Mouse (Mus musculus) gastrocnemius, adult 18-20 months (tissue): Measurements from ENCODE around the gene Agxt2. TPM values are rescaled to one million over a fixed set of nuclear protein-coding genes. Genes with fewer than 3 reads are reported as not detected.

ENCODE experiments used
- DNase-seq: peaks from one replicate; pipeline ENCODE4 v3.0.0; 2021; ENCODE audit warnings: low spot score
- total RNA-seq, 2 experiments: library from RNA; stranded (reverse); gene quantifications; 2 replicates each; pipeline ENCODE4 v1.2.3; 2021

Agxt2 gene
- total RNA-seq, 2 experiments from 2014 or later = not detected

GRCm38 (mm10) chr15:10426124-10426523 is 67.8 kb downstream of the Agxt2 start:
- DNase-seq = no peak

DNA sequence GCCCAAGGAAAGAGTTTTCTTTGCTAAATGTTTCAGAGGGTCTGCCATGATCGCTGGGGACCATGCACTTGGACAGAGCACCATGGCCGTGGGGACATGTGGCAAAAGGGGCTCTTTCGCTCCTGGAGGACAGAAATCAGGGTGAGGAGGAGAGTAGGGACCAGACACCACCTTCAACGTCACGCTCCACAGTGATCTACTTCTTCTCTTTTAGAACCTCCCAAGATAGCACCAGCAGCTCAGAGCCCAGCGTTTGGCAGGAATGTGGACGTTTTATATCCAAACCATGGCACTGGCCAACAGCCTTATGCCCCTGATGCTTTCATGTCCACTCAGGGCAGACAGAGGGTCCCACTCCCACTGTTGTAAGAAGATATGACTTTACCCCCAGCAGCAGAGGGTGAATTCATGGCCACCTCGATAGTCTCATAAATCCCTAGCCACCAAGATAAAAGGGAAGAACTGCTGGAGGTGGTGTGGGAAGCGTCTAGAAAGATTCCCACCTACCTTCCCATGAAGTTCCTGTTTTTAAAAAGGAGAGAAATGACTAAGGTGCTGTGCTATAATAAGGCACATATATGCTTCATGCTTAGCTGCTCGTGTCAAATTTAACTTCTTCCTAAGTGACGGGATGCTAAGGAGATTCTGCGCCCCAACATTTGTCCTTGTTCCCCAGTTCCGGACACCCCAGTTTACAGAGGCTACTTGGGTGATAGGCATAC is 68.4 kb downstream of the Agxt2 start:
- DNase-seq = no peak

DNA sequence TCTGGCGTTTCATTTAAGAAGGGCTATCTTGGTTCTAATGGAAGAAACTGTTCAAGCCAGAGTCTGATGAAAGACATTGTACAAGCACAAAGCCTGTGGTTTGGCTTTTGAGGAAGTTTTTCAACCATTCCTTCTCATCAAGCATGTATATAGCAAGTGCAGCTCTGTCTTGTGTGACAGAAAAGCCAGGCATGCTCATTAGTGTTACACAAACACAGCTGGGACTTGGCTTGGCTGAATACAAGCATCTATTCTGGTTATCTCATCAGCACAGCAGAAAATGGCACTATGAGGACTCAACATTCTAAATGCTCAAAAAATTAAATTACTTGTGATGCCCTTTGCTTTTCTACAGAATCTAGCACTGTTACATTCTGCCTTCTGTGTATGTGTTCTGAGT is 78.6 kb downstream of the Agxt2 start:
- no peak for DNase-seq

DNA sequence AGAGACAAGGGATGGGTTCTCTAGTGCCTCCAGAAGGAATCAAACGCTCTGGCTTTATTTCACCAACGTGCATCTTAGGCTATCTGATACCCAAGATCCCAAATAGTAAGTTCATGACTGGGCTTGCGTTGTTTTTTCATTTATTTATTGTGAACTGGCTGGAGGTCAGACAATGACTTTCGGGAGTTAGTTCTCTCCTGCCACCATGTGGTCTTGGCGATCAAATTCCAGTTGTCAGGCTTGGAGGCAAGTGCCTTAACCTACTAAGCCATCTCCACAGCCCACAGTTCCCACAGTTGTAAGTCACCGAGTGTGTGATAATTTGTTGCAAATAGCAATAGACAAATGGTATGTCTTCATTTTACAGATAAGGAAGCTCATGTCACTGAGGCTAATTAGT is 81.6 kb downstream of the Agxt2 start:
- DNase-seq = no peak

DNA sequence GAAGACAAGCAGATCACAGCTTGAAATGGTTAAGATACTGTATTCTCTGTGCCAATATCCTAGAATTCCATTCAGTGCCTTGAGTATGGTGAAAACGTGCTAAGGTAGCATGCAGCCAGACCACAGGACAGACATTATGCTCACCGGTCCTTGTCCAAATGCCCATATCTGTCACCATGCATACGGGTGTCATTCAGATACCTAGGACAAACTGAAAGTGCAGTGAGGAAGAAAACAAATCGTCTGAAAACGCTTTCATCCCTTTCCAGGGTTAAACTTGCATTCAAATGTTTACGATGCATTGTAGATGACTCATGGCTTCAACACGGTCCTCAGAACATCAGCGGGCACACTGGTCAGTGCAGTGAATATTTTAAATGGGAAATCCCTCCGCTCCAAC is 83.2 kb downstream of the Agxt2 start:
- DNase-seq = no peak

- DNase-seq = no peak
These were observed 83.9 kb downstream of the Agxt2 start for GRCm38 (mm10) chr15:10442275-10442674.

DNA sequence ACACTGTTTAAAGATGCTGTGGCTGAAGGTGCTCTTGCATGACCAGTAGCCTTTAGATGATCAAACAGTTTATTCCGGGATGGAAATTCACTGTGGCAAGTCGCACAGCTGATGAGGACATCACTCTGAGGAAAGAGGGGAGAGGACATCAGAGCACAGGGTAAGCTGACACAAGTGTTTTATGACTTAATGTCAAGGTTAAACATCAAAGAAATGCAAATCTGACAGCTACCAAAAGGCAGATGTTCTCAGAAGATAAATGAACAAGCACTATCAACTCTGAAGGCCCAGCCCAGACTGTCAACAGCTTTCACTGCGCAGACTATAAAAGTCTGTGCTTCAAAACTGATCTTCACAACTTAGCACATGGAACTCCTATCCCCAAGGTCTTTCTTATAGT is 88.8 kb downstream of the Agxt2 start:
- DNase-seq = no peak

Other genes with a start within 250 kb of the Agxt2 start
- gene Prlr, start 181.3 kb upstream of the Agxt2 start, total RNA-seq = 1 to 10 TPM in 1 of 2 experiments, under 1 TPM in 1; 0.40 to 1.2 TPM
- gene Gm21973, start 33.2 kb upstream of the Agxt2 start, total RNA-seq = not detected
- gene Dnajc21, start 112.0 kb downstream of the Agxt2 start, total RNA-seq = 10 to 100 TPM; 70.1 to 79.0 TPM
- gene Brix1, start 127.4 kb downstream of the Agxt2 start, total RNA-seq = 10 to 100 TPM; 16.7 to 18.0 TPM
- gene Rad1, start 127.5 kb downstream of the Agxt2 start, total RNA-seq = 1 to 10 TPM; 3.9 to 5.2 TPM
- not detected for gene Ttc23l, start 200.1 kb downstream of the Agxt2 start, total RNA-seq